Mouse (Mus musculus): ENCODE results near the gene Tnnt2. TPM values are rescaled to one million over a fixed set of nuclear protein-coding genes. Genes with fewer than 3 reads are reported as not detected.

The Tnnt2 gene
- polyA plus RNA-seq, 2 experiments: 0.19 to 0.68 TPM

GRCm38 (mm10) chr1:135817595-135817994 lies 18.6 kb upstream of the Tnnt2 start:
- no peaks in the 10 kb centered on the region for H3K36me3 ChIP-seq (replicated peaks; ENCODE audit: control insufficient read depth, insufficient read depth, low read depth)
- peaks cover 44% of the 10 kb centered on the region for H3K27me3 ChIP-seq (ENCODE audit: control insufficient read depth, insufficient read depth, low read length)
- H3K4me3 ChIP-seq (ENCODE audit: insufficient read depth in 1 of 2, low read depth in 2 of 2, low read length in 2 of 2): no peak overlapping the region
- no peak overlapping the region for H3K27ac ChIP-seq
- no peak overlapping the region for H3K9ac ChIP-seq (replicated peaks)
- ATAC-seq (ENCODE audit: insufficient read depth) (no peak), DNase-seq (ENCODE audit: low read depth in 3 of 3, low spot score in 3 of 3) (no peak)
- no peaks in the 10 kb centered on the region for H3K4me1 ChIP-seq (replicated peaks; ENCODE audit: control insufficient read depth in 2 of 2, insufficient read depth in 2 of 2, low read length in 1 of 2)
- no peak overlapping the region for H3K4me2 ChIP-seq (ENCODE audit: low read depth)
- 19% methylated on average over 4 of the region's 4 CpGs for WGBS (ENCODE audit: insufficient replicate concordance)
- H3K9me3 ChIP-seq (ENCODE audit: control insufficient read depth, low read length): no peaks in the 10 kb centered on the region
- TF ChIP-seq EP300 (IDR thresholded peaks at IDR 0.05; ENCODE audit: low read depth): no peak

- H3K36me3 ChIP-seq (replicated peaks; ENCODE audit: control insufficient read depth, insufficient read depth, low read depth): no peaks in the 10 kb centered on the region
- H3K9me3 ChIP-seq (ENCODE audit: control insufficient read depth, low read length): no peaks in the 10 kb centered on the region
- peak within 1 kb of the TSS; percentile 22 to 37; a peak in 2 of 4 replicates for H3K4me3 ChIP-seq (ENCODE audit: insufficient read depth in 1 of 2, low read depth in 2 of 2, low read length in 2 of 2)
- ATAC-seq (ENCODE audit: insufficient read depth): no peak
- H3K27ac ChIP-seq: no peak within 1 kb of the TSS
- peak within 1 kb of the TSS; percentile 55 for H3K4me2 ChIP-seq (ENCODE audit: low read depth)
- no peak for DNase-seq (ENCODE audit: low read depth in 3 of 3, low spot score in 3 of 3)
- no peak within 1 kb of the TSS; the same call in 1 of the 2 replicates for H3K9ac ChIP-seq (replicated peaks)
- WGBS (ENCODE audit: insufficient replicate concordance): under 1% methylated on average over 63 of the region's 63 CpGs
- TF ChIP-seq EP300 (IDR thresholded peaks at IDR 0.05; ENCODE audit: low read depth): no peak
- no peak for TF ChIP-seq CTCF (IDR thresholded peaks at IDR 0.05; ENCODE audit: low read depth)
- no peaks in the 10 kb centered on the region for H3K4me1 ChIP-seq (replicated peaks; ENCODE audit: control insufficient read depth in 2 of 2, insufficient read depth in 2 of 2, low read length in 1 of 2)
- H3K27me3 ChIP-seq (ENCODE audit: control insufficient read depth, insufficient read depth, low read length): peaks cover 44% of the 10 kb centered on the region
Measured at GRCm38 (mm10) chr1:135818481-135819086, 17.6 kb upstream of the Tnnt2 start, which contains the start of gene Lad1. TSS of gene Lad1 (plus strand) at chr1:135818598.

- Histone ChIP-seq H3K27me3 (ENCODE audit: control insufficient read depth, insufficient read depth, low read length) (peaks cover 44% of the 10 kb centered on the region), H3K4me1 (replicated peaks; ENCODE audit: control insufficient read depth in 2 of 2, insufficient read depth in 2 of 2, low read length in 1 of 2) (no peaks in the 10 kb centered on the region), H3K4me2 (ENCODE audit: low read depth) (no peak overlapping the region), H3K9me3 (ENCODE audit: control insufficient read depth, low read length) (no peaks in the 10 kb centered on the region), H3K36me3 (replicated peaks; ENCODE audit: control insufficient read depth, insufficient read depth, low read depth) (no peaks in the 10 kb centered on the region), H3K27ac (no peak overlapping the region), H3K4me3 (ENCODE audit: insufficient read depth in 1 of 2, low read depth in 2 of 2, low read length in 2 of 2) (no peak overlapping the region), H3K9ac (replicated peaks) (no peak overlapping the region)
- no peak for TF ChIP-seq CTCF (IDR thresholded peaks at IDR 0.05; ENCODE audit: low read depth)
- no peak for TF ChIP-seq EP300 (IDR thresholded peaks at IDR 0.05; ENCODE audit: low read depth)
- DNase-seq (ENCODE audit: low read depth in 3 of 3, low spot score in 3 of 3) (no peak), ATAC-seq (ENCODE audit: insufficient read depth) (no peak)
- 53% methylated on average over 10 of the region's 10 CpGs for WGBS (ENCODE audit: insufficient replicate concordance)
Measured at GRCm38 (mm10) chr1:135820071-135820470, 16.1 kb upstream of the Tnnt2 start.

- 60% methylated on average over 16 of the region's 16 CpGs for WGBS (ENCODE audit: insufficient replicate concordance)
- H3K4me1 ChIP-seq (replicated peaks; ENCODE audit: control insufficient read depth in 2 of 2, insufficient read depth in 2 of 2, low read length in 1 of 2): no peaks in the 10 kb centered on the region
- no peak overlapping the region for H3K9ac ChIP-seq (replicated peaks)
- peaks cover 44% of the 10 kb centered on the region for H3K27me3 ChIP-seq (ENCODE audit: control insufficient read depth, insufficient read depth, low read length)
- H3K9me3 ChIP-seq (ENCODE audit: control insufficient read depth, low read length): no peaks in the 10 kb centered on the region
- TF ChIP-seq CTCF (IDR thresholded peaks at IDR 0.05; ENCODE audit: low read depth) (no peak), EP300 (IDR thresholded peaks at IDR 0.05; ENCODE audit: low read depth) (no peak)
- ATAC-seq (ENCODE audit: insufficient read depth): no peak
- H3K27ac ChIP-seq: no peak overlapping the region
- H3K4me2 ChIP-seq (ENCODE audit: low read depth): no peak overlapping the region
- DNase-seq (ENCODE audit: low read depth in 3 of 3, low spot score in 3 of 3): no peak
- H3K36me3 ChIP-seq (replicated peaks; ENCODE audit: control insufficient read depth, insufficient read depth, low read depth): no peaks in the 10 kb centered on the region
- H3K4me3 ChIP-seq (ENCODE audit: insufficient read depth in 1 of 2, low read depth in 2 of 2, low read length in 2 of 2): no peak overlapping the region
Measured at GRCm38 (mm10) chr1:135820736-135821364, 15.3 kb upstream of the Tnnt2 start.

GRCm38 (mm10) chr1:135821780-135822179 lies 14.4 kb upstream of the Tnnt2 start:
- H3K4me1 ChIP-seq (replicated peaks; ENCODE audit: control insufficient read depth in 2 of 2, insufficient read depth in 2 of 2, low read length in 1 of 2): no peaks in the 10 kb centered on the region
- H3K9me3 ChIP-seq (ENCODE audit: control insufficient read depth, low read length): no peaks in the 10 kb centered on the region
- DNase-seq (ENCODE audit: low read depth in 3 of 3, low spot score in 3 of 3) (no peak), ATAC-seq (ENCODE audit: insufficient read depth) (no peak)
- H3K9ac ChIP-seq (replicated peaks): no peak overlapping the region
- 70% methylated on average over 7 of the region's 7 CpGs for WGBS (ENCODE audit: insufficient replicate concordance)
- no peak overlapping the region for H3K4me2 ChIP-seq (ENCODE audit: low read depth)
- no peak overlapping the region for H3K4me3 ChIP-seq (ENCODE audit: insufficient read depth in 1 of 2, low read depth in 2 of 2, low read length in 2 of 2)
- no peak overlapping the region for H3K27ac ChIP-seq
- peaks cover 36% of the 10 kb centered on the region for H3K27me3 ChIP-seq (ENCODE audit: control insufficient read depth, insufficient read depth, low read length)
- no peaks in the 10 kb centered on the region for H3K36me3 ChIP-seq (replicated peaks; ENCODE audit: control insufficient read depth, insufficient read depth, low read depth)
- TF ChIP-seq CTCF (IDR thresholded peaks at IDR 0.05; ENCODE audit: low read depth) (no peak), EP300 (IDR thresholded peaks at IDR 0.05; ENCODE audit: low read depth) (no peak)
